Mouse (Mus musculus) myocyte (in vitro differentiated cells): ENCODE results near the gene Serpina9. TPM values are rescaled to one million over a fixed set of nuclear protein-coding genes. Genes with fewer than 3 reads are reported as not detected.

ENCODE experiments used
- H3K27me3 ChIP-seq: one replicate; pipeline ENCODE4 v1.6.1; 2011; ENCODE audit not compliant: control insufficient read depth, insufficient read depth, insufficient read length
- H3K36me3 ChIP-seq: one replicate; pipeline ENCODE4 v1.6.1; 2011; ENCODE audit not compliant: control insufficient read depth, insufficient read depth
- H3K4me2 ChIP-seq: one replicate; pipeline ENCODE4 v1.6.1; 2011; ENCODE audit warnings: low read depth, control low read depth
- H3K4me3 ChIP-seq: one replicate; pipeline ENCODE4 v1.5.1; 2011; ENCODE audit warnings: mild to moderate bottlenecking, control low read depth, moderate library complexity
- H3K79me2 ChIP-seq: one replicate; pipeline ENCODE4 v1.6.1; 2011; ENCODE audit not compliant: control insufficient read depth, insufficient read depth
- H3ac ChIP-seq: one replicate; pipeline ENCODE4 v1.6.1; 2011; ENCODE audit not compliant: control insufficient read depth, insufficient read length
- CEBPB ChIP-seq: IDR thresholded peaks from 2 replicates; pipeline ENCODE4 v1.6.1; 2011; ENCODE audit warnings: mild to moderate bottlenecking, moderate library complexity; ENCODE audit not compliant: poor library complexity, insufficient read depth, severe bottlenecking
- E2F4 ChIP-seq: IDR thresholded peaks from one replicate; pipeline ENCODE4 v1.6.1; 2011; ENCODE audit warnings: mild to moderate bottlenecking, control low read depth, moderate library complexity; ENCODE audit not compliant: insufficient read depth
- MAX ChIP-seq: IDR thresholded peaks from one replicate; pipeline ENCODE4 v1.6.1; 2011; ENCODE audit warnings: low read depth, mild to moderate bottlenecking, control low read depth
- MYOD1 ChIP-seq, 3 experiments: IDR thresholded peaks; one replicate each; pipeline ENCODE4 v1.6.1; 2011; ENCODE audit warnings: control low read depth in 2 of 3, low read depth in 2 of 3, mild to moderate bottlenecking in 2 of 3, moderate library complexity in 1 of 3; ENCODE audit not compliant: insufficient read length in 2 of 3, control insufficient read depth in 1 of 3
- MYOG ChIP-seq, 3 experiments: IDR thresholded peaks; one replicate each; pipeline ENCODE4 v1.6.1; 2011; ENCODE audit warnings: control low read depth in 2 of 3, low read depth in 2 of 3, mild to moderate bottlenecking in 2 of 3; ENCODE audit not compliant: insufficient read length in 2 of 3, control insufficient read depth in 1 of 3, insufficient read depth in 1 of 3
- POLR2A ChIP-seq: IDR thresholded peaks from one replicate; pipeline ENCODE4 v1.6.1; 2011; ENCODE audit warnings: low read depth, mild to moderate bottlenecking, control low read depth, moderate library complexity; ENCODE audit not compliant: insufficient read length
- POLR2AphosphoS2 ChIP-seq: IDR thresholded peaks from one replicate; pipeline ENCODE4 v1.6.1; 2011; ENCODE audit warnings: low read depth, control low read depth; ENCODE audit not compliant: insufficient read length
- REST ChIP-seq: IDR thresholded peaks from one replicate; pipeline ENCODE4 v1.6.1; 2011; ENCODE audit warnings: mild to moderate bottlenecking, control low read depth, moderate library complexity; ENCODE audit not compliant: insufficient read depth, insufficient read length
- SRF ChIP-seq: IDR thresholded peaks from one replicate; pipeline ENCODE4 v1.6.1; 2011; ENCODE audit warnings: low read depth; ENCODE audit not compliant: control insufficient read depth, insufficient read length
- TCF12 ChIP-seq: IDR thresholded peaks from one replicate; pipeline ENCODE4 v1.6.1; 2011; ENCODE audit warnings: mild to moderate bottlenecking, control low read depth; ENCODE audit not compliant: poor library complexity, insufficient read depth, severe bottlenecking
- TCF3 ChIP-seq: IDR thresholded peaks from one replicate; pipeline ENCODE4 v1.6.1; 2011; ENCODE audit warnings: low read depth, control low read depth; ENCODE audit not compliant: insufficient read length
- USF1 ChIP-seq: IDR thresholded peaks from one replicate; pipeline ENCODE4 v1.6.1; 2011; ENCODE audit warnings: low read depth, mild to moderate bottlenecking, control low read depth, moderate library complexity
- polyA plus RNA-seq: library from polyadenylated mRNA; unstranded; fragments of >200 nt; fragmentation: generic; extraction: Trizol; gene quantifications from one replicate; pipeline ENCODE4 v1.2.1, GENCODE M21; 2012; ENCODE audit warnings: missing spikeins

Serpina9 gene
- polyA plus RNA-seq, 1 experiment = 0.14 TPM

DNA sequence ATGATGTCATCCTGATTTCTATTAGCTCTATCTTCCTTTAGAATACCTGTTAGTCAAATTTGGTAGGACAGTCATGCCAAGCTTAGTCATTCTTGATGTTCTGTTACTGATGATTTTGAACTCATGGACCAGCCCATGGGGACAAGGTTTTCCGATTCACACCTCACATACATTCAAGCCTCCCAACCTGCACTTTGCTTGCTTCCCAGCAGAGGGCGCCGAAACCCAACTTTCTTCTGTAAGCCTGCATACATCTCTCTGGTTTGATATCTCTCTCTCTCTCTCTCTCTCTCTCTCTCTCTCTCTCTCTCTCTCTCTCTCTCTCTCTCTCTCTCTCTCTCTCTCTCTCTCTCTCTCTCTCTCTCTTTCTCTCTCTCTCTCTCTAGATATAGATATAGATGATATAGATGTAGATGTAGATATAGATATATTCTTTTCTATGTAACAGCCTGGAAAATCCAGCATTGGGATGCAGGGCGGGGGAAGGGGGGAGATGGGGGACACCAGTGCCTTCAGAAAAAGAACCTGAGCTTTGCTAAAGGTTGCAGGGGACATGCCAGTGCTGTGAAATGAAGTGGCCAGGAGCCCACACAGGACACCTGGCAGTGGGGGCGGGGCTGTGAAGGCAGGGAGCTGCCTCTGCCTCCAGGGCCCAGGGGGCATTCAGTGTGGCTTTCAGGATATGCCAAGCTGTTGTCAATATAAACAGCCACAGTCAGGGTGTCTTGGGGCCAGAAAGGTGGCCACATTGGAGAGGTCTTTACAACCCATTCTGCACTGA is 18.1 kb downstream of the Serpina9 start:
- TF ChIP-seq SRF (no peak), MYOG (IDR thresholded peaks at IDR 0.05; ENCODE audit: control insufficient read depth in 1 of 3, insufficient read depth in 1 of 3, insufficient read length in 2 of 3, low read depth in 2 of 3) (no peak), MAX (no peak), TCF3 (no peak), E2F4 (no peak), REST (no peak), MYOD1 (IDR thresholded peaks at IDR 0.05; ENCODE audit: control insufficient read depth in 1 of 3, insufficient read length in 2 of 3, low read depth in 2 of 3) (no peak), POLR2A (no peak), POLR2AphosphoS2 (no peak), CEBPB (no peak), USF1 (no peak), TCF12 (no peak)
- Histone ChIP-seq H3K4me3 (no peak overlapping the region), H3ac (no peak overlapping the region), H3K27me3 (no peaks in the 10 kb centered on the region), H3K36me3 (no peaks in the 10 kb centered on the region), H3K4me2 (no peak overlapping the region), H3K79me2 (no peaks in the 10 kb centered on the region)

DNA sequence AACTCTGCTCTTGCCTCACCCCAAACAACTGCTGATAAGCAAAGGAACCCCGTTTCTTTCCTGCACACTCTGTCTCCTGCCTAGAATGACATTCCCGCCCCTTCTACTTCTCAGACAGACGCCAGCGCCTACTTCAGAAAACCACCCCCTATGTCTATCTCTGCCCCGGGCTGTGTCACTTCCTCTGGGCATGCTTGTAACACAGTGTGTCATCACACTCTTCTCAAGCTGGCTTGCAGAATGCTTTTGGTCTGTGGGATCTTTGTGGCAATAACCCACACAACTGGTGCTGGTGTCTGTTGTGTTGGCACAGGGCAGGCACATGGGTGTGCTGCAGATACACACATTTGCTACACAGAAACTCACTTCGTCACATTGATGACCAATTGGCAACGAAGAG is 20.6 kb downstream of the Serpina9 start:
- no peaks in the 10 kb centered on the region for H3K36me3 ChIP-seq
- H3K79me2 ChIP-seq = no peaks in the 10 kb centered on the region
- peaks cover 6% of the 10 kb centered on the region for H3K27me3 ChIP-seq
- TF ChIP-seq E2F4 (no peak), CEBPB (no peak), TCF12 (no peak), MYOD1 (IDR thresholded peaks at IDR 0.05; ENCODE audit: control insufficient read depth in 1 of 3, insufficient read length in 2 of 3, low read depth in 2 of 3) (no peak), POLR2A (no peak), USF1 (no peak), SRF (no peak), REST (no peak), POLR2AphosphoS2 (no peak), TCF3 (no peak), MYOG (IDR thresholded peaks at IDR 0.05; ENCODE audit: control insufficient read depth in 1 of 3, insufficient read depth in 1 of 3, insufficient read length in 2 of 3, low read depth in 2 of 3) (no peak), MAX (no peak)
- H3K4me3 ChIP-seq = no peak overlapping the region
- no peak overlapping the region for H3K4me2 ChIP-seq
- H3ac ChIP-seq = no peak overlapping the region

DNA sequence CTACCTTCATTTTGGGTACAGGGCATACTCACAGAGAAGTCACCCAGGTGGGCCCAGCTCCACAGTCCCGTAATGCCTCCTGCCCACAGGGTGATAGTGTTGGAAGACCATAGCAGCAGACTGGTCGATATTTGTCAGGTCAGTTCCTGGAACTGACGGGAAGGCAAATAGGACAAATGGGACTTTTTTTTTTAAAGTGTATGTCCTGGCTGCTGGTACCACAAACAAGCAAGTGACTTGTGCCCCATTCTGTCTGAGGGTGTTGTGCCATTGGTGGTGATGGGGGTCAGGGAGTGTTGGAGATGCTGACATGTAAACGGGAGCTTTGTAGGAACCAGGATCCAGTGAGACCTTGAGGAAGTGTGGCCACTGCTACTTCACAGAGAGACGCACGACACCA is 23.7 kb downstream of the Serpina9 start, which contains the start of gene Serpina11:
TSS of gene Serpina11 (minus strand) at position 101 of the 400 bp plus-strand sequence.
- H3ac ChIP-seq = no peak within 1 kb of the TSS
- TF ChIP-seq POLR2A (no peak), SRF (no peak), USF1 (no peak), MYOG (IDR thresholded peaks at IDR 0.05; ENCODE audit: control insufficient read depth in 1 of 3, insufficient read depth in 1 of 3, insufficient read length in 2 of 3, low read depth in 2 of 3) (no peak), MAX (no peak), POLR2AphosphoS2 (no peak), TCF12 (no peak), CEBPB (no peak), REST (no peak), MYOD1 (IDR thresholded peaks at IDR 0.05; ENCODE audit: control insufficient read depth in 1 of 3, insufficient read length in 2 of 3, low read depth in 2 of 3) (no peak), E2F4 (no peak), TCF3 (no peak)
- H3K4me2 ChIP-seq = no peak within 1 kb of the TSS
- H3K36me3 ChIP-seq = no peaks in the 10 kb centered on the region
- H3K79me2 ChIP-seq = no peaks in the 10 kb centered on the region
- peaks cover 6% of the 10 kb centered on the region for H3K27me3 ChIP-seq
- H3K4me3 ChIP-seq = no peak within 1 kb of the TSS

DNA sequence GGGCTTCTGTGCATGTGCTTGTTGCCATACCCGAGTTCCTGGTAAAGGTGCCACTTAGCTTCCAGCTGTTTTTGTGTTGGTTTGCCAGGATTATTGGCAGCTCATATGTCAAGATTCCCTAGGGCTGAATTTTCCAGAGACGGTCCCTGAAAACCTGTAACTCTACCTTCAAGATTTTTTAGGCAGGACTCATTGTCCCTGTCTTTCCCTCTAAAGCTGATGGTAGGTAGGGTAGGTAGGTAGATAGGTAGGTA is 24.1 kb downstream of the Serpina9 start:
- Histone ChIP-seq H3K79me2 (no peaks in the 10 kb centered on the region), H3K4me2 (no peak overlapping the region), H3ac (no peak overlapping the region), H3K4me3 (no peak overlapping the region), H3K36me3 (no peaks in the 10 kb centered on the region), H3K27me3 (peaks cover 6% of the 10 kb centered on the region)
- no peak for TF ChIP-seq MAX
- no peak for TF ChIP-seq SRF
- TF ChIP-seq TCF3 = no peak
- TF ChIP-seq MYOG (IDR thresholded peaks at IDR 0.05; ENCODE audit: control insufficient read depth in 1 of 3, insufficient read depth in 1 of 3, insufficient read length in 2 of 3, low read depth in 2 of 3) = no peak
- no peak for TF ChIP-seq TCF12
- no peak for TF ChIP-seq POLR2A
- no peak for TF ChIP-seq USF1
- TF ChIP-seq REST = no peak
- no peak for TF ChIP-seq MYOD1 (IDR thresholded peaks at IDR 0.05; ENCODE audit: control insufficient read depth in 1 of 3, insufficient read length in 2 of 3, low read depth in 2 of 3)
- no peak for TF ChIP-seq POLR2AphosphoS2
